Mouse (Mus musculus) ES-Bruce4 (cell line): ENCODE measurements around the gene Tgfa.

Experiments
- EP300 ChIP-seq: IDR thresholded peaks from 2 replicates; pipeline ENCODE4 v1.6.1; 2011; ENCODE audit warnings: low read depth, low read length; ENCODE audit not compliant: insufficient read depth
- POLR2A ChIP-seq: IDR thresholded peaks from one replicate; pipeline ENCODE4 v1.8.1; 2011; ENCODE audit warnings: low read length; ENCODE audit not compliant: insufficient read depth

DNA sequence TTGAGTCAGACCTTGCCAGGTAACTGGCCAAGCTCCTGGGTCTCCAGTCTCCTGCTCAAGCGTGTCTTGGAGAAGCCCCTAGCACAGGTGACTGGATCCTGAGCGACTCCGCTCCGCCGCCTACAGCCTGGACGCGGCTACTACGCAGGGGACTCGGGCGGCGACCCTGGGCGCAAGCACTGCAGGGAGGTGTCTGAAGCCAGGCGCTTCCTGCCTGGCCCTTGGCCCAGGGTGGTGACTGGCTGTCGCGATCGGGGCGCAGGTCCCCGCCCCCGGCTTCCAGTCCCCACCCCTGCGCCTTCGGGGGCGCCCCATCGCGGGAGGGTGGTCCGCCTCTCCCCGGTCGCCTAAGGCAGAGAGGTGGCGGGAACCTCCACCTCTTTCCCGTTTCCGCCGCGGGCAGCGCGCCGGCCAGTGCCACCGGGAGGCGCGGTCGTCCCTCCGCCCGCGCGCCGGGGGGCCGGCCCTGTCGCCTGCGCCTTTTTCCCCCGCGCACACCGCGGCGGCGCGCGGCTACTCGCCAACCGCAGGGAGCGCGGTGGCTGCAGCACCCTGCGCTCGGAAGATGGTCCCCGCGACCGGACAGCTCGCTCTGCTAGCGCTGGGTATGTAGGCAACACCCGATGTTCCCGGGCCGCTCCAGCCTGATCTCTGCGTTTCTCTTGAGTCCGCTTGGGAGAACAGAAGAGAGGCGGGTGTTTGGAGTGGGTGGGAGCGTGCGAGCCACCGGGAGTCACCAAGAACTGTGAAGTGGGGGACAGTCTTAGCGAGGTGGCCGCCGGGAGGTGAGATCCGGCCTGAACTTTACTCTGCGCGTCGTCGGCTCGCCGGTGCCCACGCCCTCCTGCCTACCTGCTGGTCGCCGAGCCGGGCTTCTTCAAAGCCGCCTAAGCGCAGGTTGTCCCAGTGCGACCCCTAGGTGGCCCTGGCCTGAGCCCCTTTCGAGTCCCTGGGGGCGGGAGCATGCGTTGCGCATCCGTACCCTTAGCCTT is at the start of gene Tgfa:
- TF ChIP-seq POLR2A = no peak
- no peak for TF ChIP-seq EP300
